Mouse (Mus musculus): ENCODE results near the gene Clca1.

DNA sequence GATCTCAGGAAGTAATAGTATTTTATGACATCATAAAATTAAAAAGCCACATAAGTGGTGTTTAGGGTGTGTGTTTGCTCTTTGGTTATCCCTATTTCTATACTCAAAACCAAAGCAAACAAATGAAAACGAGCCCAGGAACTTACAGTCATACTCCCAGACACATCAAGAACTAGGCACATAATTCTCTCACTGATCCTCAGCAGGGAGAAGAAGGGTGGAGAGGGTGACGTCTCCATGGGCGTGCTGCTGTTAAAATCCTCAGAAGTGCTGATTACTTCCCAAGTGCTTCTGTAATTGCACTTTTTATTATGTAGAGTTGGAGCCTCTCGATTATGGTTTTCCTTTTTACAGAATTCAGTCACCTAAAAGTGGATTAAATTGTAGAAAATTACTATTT, 66.5 kb downstream of the Clca1 start:
- no peak for TF ChIP-seq GATA1 (IDR thresholded peaks at IDR 0.05; ENCODE audit: borderline replicate concordance, low read length)
- no peak for TF ChIP-seq FLI1 (IDR thresholded peaks at IDR 0.05; ENCODE audit: low read length)
